Mouse (Mus musculus): ENCODE measurements around the gene Akna.

- TF ChIP-seq CTCF (IDR thresholded peaks at IDR 0.05; ENCODE audit: borderline replicate concordance, insufficient read depth, low read length) (no peak), POLR2A (IDR thresholded peaks at IDR 0.05; ENCODE audit: low read depth, low read length) (no peak)
Measured at GRCm38 (mm10) chr4:63437968-63438367, 34.8 kb upstream of the Akna start.
